Mouse (Mus musculus): Measurements from ENCODE around the gene Gm11596. TPM values are rescaled to one million over a fixed set of nuclear protein-coding genes. Genes with fewer than 3 reads are reported as not detected.
"Not testable (repeated sequence)": the region's sequence is repeated elsewhere in the genome, so short reads cannot be mapped to it uniquely, and the experiment has no call there.

The Gm11596 gene
- not detected in 2 replicates for polyA plus RNA-seq (2015; fragmentation: Nextera tagmentation; extraction: Ambion mirVana)

DNA sequence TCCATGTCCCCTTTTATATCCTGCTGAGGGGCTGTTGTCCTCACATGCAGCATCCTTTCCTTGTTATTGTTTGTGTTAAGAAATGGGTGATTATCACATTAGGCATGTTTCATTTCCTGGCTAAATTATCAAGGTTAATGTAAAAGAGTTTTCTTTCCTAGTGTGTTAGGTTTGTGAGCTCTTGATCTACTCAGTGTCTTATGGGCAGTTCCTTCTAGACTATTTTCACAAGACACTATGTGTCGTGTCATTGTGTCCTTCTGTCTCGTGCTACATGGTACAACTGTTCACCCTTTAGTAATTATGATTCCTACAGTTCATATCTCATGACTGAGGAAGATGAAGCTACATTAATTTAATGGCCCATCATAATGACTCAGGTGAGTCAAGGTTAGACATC, at the start of gene Gm11596:
TSS of gene Gm11596 (minus strand) at position 101 of the 400 bp plus-strand sequence.
- 81% methylated on average over 2 of the region's 2 CpGs for WGBS
- no peak for ATAC-seq (ENCODE audit: insufficient read depth, low FRiP score, low read depth)
- Histone ChIP-seq H3K27ac (no peak within 1 kb of the TSS), H3K4me2 (no peak within 1 kb of the TSS), H3K9me3 (no peaks in the 10 kb centered on the region), H3K36me3 (no peaks in the 10 kb centered on the region), H3K4me3 (replicated peaks) (no peak within 1 kb of the TSS), H3K9ac (no peak within 1 kb of the TSS), H3K27me3 (replicated peaks) (no peaks in the 10 kb centered on the region), H3K4me1 (no peaks in the 10 kb centered on the region)

DNA sequence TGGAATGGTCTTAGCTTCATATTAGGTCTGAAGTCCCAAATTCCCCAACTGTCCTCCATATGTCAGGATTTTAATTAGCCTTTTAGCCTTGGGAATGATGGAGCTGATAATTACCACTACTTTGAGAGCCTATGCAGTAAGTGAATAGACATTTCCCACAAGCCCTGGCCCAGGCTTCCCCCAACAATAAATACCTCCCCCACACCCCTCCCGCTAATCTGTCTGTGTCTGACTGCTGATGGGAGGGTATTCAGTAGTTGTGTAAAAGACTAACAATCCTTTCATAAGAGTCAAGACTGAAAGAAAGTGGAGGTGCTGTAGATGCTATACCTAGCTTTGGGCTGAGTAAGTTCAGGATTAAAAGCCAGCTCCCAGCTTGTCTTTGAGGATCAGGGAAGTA, 48.9 kb upstream of the Gm11596 start:
- H3K4me2 ChIP-seq, result no peak overlapping the region
- no peaks in the 10 kb centered on the region for H3K36me3 ChIP-seq
- H3K4me3 ChIP-seq (replicated peaks), result no peak overlapping the region
- H3K9me3 ChIP-seq, result no peaks in the 10 kb centered on the region
- no peak overlapping the region for H3K27ac ChIP-seq
- H3K9ac ChIP-seq, result no peak overlapping the region
- H3K27me3 ChIP-seq (replicated peaks), result no peaks in the 10 kb centered on the region
- H3K4me1 ChIP-seq, result no peaks in the 10 kb centered on the region
- 79% methylated on average over 1 of the region's 1 CpGs for WGBS
- no peak for ATAC-seq (ENCODE audit: insufficient read depth, low FRiP score, low read depth)

- H3K4me3 ChIP-seq (replicated peaks), result no peak within 1 kb of the TSS
- H3K27me3 ChIP-seq (replicated peaks), result no peaks in the 10 kb centered on the region
- H3K9ac ChIP-seq, result no peak within 1 kb of the TSS
- no peak within 1 kb of the TSS for H3K4me2 ChIP-seq
- no peaks in the 10 kb centered on the region for H3K9me3 ChIP-seq
- no peak for ATAC-seq (ENCODE audit: insufficient read depth, low FRiP score, low read depth)
- H3K36me3 ChIP-seq, result no peaks in the 10 kb centered on the region
- H3K4me1 ChIP-seq, result no peaks in the 10 kb centered on the region
- H3K27ac ChIP-seq, result no peak within 1 kb of the TSS
- 71% methylated on average over 1 of the region's 1 CpGs for WGBS
Measured at GRCm38 (mm10) chr11:99837966-99838365, 44.7 kb upstream of the Gm11596 start, which contains the start of gene 2300003K06Rik. TSS of gene 2300003K06Rik (minus strand) at chr11:99838066.

DNA sequence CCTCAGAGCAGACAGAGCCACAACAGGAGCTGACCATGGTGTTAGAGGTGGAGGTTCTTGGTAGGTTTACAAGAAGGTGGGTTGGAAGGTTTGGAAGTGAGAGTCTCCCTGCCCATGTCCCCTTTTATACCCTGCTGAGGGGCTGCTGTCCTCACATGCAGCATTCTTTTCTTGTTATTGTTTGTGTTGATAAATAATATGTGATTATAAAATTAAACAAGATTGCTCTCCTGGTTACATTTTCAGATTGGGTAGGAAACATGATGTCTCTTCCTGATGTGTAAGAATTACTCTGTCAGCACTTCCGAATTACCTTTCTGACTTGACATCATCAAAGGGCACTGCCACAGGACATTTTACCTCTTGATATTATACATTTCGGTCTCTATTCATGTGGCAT, 22.3 kb upstream of the Gm11596 start, which contains the start of gene Gm11564:
TSS of gene Gm11564 (minus strand) at position 101 of the 400 bp plus-strand sequence.
- ATAC-seq (ENCODE audit: insufficient read depth, low FRiP score, low read depth); H3K27me3 ChIP-seq (replicated peaks); H3K36me3 ChIP-seq; H3K27ac ChIP-seq; H3K4me2 ChIP-seq; H3K9me3 ChIP-seq; H3K4me3 ChIP-seq (replicated peaks); H3K9ac ChIP-seq; H3K4me1 ChIP-seq: not testable (repeated sequence)
- WGBS, result 71% methylated on average over 2 of the region's 2 CpGs

- not testable (repeated sequence) for H3K4me2 ChIP-seq; H3K9me3 ChIP-seq; H3K27me3 ChIP-seq (replicated peaks); H3K27ac ChIP-seq; H3K4me1 ChIP-seq; ATAC-seq (ENCODE audit: insufficient read depth, low FRiP score, low read depth); H3K4me3 ChIP-seq (replicated peaks); H3K36me3 ChIP-seq; H3K9ac ChIP-seq
Measured at GRCm38 (mm10) chr11:99809792-99810191, 16.5 kb upstream of the Gm11596 start, which contains the start of gene Krtap4-13. TSS of gene Krtap4-13 (minus strand) at chr11:99809892.

DNA sequence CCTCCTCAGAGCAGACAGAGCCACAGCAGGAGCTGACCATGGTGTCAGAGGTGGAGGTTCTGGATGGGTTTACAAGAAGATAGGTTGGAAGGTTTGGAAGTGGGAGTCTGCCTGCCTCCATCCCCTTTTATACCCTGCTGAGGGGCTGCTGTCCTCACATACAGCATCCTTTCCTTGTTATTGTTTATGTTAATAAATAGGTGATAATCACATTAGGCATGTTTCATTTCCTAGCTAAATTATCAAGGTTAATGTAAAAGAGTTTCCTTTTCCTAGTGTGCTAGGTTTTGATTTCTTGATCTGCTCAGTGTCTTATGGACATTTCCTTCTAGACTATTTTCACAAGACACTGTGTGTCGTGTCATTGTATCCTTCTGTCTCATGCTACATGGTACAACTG, 11.1 kb upstream of the Gm11596 start, which contains the start of gene Gm11554:
TSS of gene Gm11554 (minus strand) at position 101 of the 400 bp plus-strand sequence.
- not testable (repeated sequence) for H3K27me3 ChIP-seq (replicated peaks); H3K27ac ChIP-seq; ATAC-seq (ENCODE audit: insufficient read depth, low FRiP score, low read depth); H3K4me2 ChIP-seq; H3K9ac ChIP-seq; H3K36me3 ChIP-seq; H3K4me3 ChIP-seq (replicated peaks); H3K9me3 ChIP-seq; H3K4me1 ChIP-seq
- no CpG with 5 or more reads among the region's 1 CpGs for WGBS

DNA sequence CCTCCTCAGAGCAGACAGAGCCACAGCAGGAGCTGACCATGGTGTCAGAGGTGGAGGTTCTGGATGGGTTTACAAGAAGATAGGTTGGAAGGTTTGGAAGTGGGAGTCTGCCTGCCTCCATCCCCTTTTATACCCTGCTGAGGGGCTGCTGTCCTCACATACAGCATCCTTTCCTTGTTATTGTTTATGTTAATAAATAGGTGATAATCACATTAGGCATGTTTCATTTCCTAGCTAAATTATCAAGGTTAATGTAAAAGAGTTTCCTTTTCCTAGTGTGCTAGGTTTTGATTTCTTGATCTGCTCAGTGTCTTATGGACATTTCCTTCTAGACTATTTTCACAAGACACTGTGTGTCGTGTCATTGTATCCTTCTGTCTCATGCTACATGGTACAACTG, 5.6 kb upstream of the Gm11596 start, which contains the start of gene Gm11569:
TSS of gene Gm11569 (minus strand) at position 101 of the 400 bp plus-strand sequence.
- not testable (repeated sequence) for H3K4me3 ChIP-seq (replicated peaks); H3K4me2 ChIP-seq; ATAC-seq (ENCODE audit: insufficient read depth, low FRiP score, low read depth); H3K36me3 ChIP-seq; H3K9me3 ChIP-seq; H3K4me1 ChIP-seq; H3K9ac ChIP-seq; H3K27ac ChIP-seq; H3K27me3 ChIP-seq (replicated peaks)
- no CpG with 5 or more reads among the region's 1 CpGs for WGBS

GRCm38 (mm10) chr11:99784900-99785299, 8.4 kb downstream of the Gm11596 start, which contains the start of gene Krtap4-9:
TSS of gene Krtap4-9 (plus strand) at chr11:99785200.
- not testable (repeated sequence) for H3K27me3 ChIP-seq (replicated peaks)

DNA sequence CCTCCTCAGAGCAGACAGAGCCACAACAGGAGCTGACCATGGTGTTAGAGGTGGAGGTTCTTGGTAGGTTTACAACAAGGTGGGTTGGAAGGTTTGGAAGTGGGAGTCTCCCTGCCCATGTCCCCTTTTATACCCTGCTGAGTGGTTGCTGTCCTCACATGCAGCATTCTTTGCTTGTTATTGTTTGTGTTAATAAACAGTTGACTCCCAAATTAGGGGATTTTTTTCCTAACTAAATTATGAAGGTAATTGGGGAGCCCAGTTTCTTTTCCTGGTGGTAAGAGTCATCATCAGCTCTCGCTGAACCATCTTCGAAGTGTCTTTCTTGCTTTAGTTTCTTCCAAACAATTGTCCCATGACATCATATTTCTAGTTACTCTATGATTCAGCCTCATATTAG, 12.7 kb downstream of the Gm11596 start, which contains the start of gene Krtap4-8:
TSS of gene Krtap4-8 (minus strand) at position 101 of the 400 bp plus-strand sequence.
- Histone ChIP-seq H3K27ac (no peak within 1 kb of the TSS), H3K9ac (no peak within 1 kb of the TSS), H3K9me3 (no peaks in the 10 kb centered on the region), H3K4me2 (no peak within 1 kb of the TSS), H3K4me1 (no peaks in the 10 kb centered on the region), H3K4me3 (replicated peaks) (no peak within 1 kb of the TSS), H3K36me3 (no peaks in the 10 kb centered on the region), H3K27me3 (replicated peaks) (no peaks in the 10 kb centered on the region)
- WGBS, result 94% methylated on average over 2 of the region's 2 CpGs
- no peak for ATAC-seq (ENCODE audit: insufficient read depth, low FRiP score, low read depth)

More at GRCm38 (mm10) chr11:99784900-99785299, 8.4 kb downstream of the Gm11596 start, which contains the start of gene Krtap4-9:
- not testable (repeated sequence) for H3K4me2 ChIP-seq; H3K4me3 ChIP-seq (replicated peaks); H3K36me3 ChIP-seq; H3K9me3 ChIP-seq; H3K4me1 ChIP-seq; ATAC-seq (ENCODE audit: insufficient read depth, low FRiP score, low read depth); H3K27ac ChIP-seq; H3K9ac ChIP-seq

DNA sequence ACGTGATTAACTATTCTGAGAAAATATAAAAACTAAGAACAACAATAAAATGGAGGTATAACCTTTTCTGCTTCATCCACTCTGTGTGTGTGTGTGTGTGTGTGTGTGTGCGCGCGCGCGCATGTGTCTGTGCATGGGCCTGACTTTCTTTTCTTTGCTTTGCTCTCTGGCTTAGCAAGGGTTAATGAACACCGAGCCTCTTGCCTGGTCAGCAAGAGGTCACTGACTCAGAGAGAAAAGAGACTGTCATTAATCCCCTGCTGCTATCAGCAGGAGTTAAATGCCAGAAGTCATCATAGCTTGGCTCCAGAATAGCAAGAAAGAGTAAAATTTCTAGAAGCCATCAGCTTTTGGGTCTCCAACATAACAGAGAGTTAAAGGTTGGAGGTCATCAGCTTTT, 14.9 kb downstream of the Gm11596 start:
- H3K27me3 ChIP-seq (replicated peaks), result no peaks in the 10 kb centered on the region
- no peak for ATAC-seq (ENCODE audit: insufficient read depth, low FRiP score, low read depth)
- WGBS, result 58% methylated on average over 7 of the region's 7 CpGs
- no peak overlapping the region for H3K4me3 ChIP-seq (replicated peaks)
- H3K9me3 ChIP-seq, result no peaks in the 10 kb centered on the region
- no peaks in the 10 kb centered on the region for H3K36me3 ChIP-seq
- H3K4me1 ChIP-seq, result no peaks in the 10 kb centered on the region
- no peak overlapping the region for H3K9ac ChIP-seq
- H3K4me2 ChIP-seq, result no peak overlapping the region
- no peak overlapping the region for H3K27ac ChIP-seq

DNA sequence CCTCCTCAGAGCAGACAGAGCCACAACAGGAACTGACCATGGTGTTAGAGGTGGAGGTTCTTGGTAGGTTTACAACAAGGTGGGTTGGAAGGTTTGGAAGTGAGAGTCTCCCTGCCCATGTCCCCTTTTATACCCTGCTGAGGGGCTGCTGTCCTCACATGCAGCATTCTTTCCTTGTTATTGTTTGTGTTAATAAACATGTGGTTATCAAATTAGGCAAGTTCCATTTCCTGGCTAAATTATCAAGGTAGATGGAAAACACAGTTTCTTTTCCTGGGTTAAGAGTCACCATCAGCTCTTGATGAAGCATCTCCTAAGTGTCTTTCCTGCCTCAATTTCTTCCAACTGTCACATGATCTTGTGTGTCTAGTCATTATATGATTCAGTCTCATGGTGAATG, 20.5 kb downstream of the Gm11596 start, which contains the start of gene Gm11595:
TSS of gene Gm11595 (minus strand) at position 101 of the 400 bp plus-strand sequence.
- not testable (repeated sequence) for H3K4me1 ChIP-seq; H3K27me3 ChIP-seq (replicated peaks); H3K27ac ChIP-seq; H3K4me3 ChIP-seq (replicated peaks); ATAC-seq (ENCODE audit: insufficient read depth, low FRiP score, low read depth); H3K9me3 ChIP-seq; H3K9ac ChIP-seq; H3K36me3 ChIP-seq; H3K4me2 ChIP-seq

DNA sequence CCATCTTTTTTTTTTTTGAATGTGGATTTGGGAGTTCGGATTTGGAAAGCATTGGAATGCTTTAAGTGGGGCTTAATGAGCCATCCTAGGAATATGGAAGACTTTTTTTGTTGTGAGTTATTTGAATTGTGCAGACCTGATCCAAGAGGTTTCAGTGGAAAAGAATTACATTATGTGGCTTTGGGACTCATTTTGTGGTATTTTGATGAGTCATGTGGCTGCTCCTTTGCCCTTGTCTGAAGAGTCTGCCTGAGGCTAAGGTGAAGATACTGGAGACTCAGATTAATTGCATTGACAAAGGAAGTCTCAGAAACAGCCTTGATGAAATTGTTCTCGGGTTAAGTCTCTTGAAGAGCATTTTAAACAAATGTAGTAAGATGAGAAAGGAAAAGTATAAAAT, 24.9 kb downstream of the Gm11596 start:
- H3K9ac ChIP-seq, result no peak overlapping the region
- H3K27ac ChIP-seq, result no peak overlapping the region
- H3K4me1 ChIP-seq, result no peaks in the 10 kb centered on the region
- H3K4me3 ChIP-seq (replicated peaks), result no peak overlapping the region
- no peaks in the 10 kb centered on the region for H3K27me3 ChIP-seq (replicated peaks)
- no peak overlapping the region for H3K4me2 ChIP-seq
- WGBS, result 62% methylated on average over 2 of the region's 2 CpGs
- no peaks in the 10 kb centered on the region for H3K9me3 ChIP-seq
- ATAC-seq (ENCODE audit: insufficient read depth, low FRiP score, low read depth), result no peak
- H3K36me3 ChIP-seq, result no peaks in the 10 kb centered on the region

DNA sequence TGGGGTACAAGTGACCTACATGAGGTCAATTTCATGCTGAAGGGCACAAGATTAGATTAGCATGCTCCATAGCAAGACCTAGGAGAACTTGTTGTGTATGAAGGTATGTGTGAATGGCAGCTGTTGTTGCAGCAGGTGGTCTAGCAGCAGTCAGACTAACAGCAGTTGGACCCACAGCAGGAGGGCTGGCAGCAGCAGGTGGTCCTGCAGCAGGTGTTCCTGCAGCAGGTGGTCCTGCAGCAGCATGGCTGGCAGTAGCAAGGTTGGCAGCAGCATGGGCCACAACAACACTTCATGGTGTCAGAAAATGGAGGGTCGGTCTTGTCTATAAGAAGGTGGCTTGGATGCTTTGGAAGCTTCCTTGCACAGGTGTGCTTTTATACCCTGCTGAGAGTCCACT, 34.4 kb downstream of the Gm11596 start:
- WGBS, result 77% methylated on average over 1 of the region's 1 CpGs
- H3K4me2 ChIP-seq, result no peak overlapping the region

More for the DNA sequence above, 34.4 kb downstream of the Gm11596 start:
- Histone ChIP-seq H3K36me3 (no peaks in the 10 kb centered on the region), H3K27ac (no peak overlapping the region), H3K9ac (no peak overlapping the region), H3K4me1 (no peaks in the 10 kb centered on the region), H3K4me3 (replicated peaks) (no peak overlapping the region), H3K9me3 (no peaks in the 10 kb centered on the region), H3K27me3 (replicated peaks) (no peaks in the 10 kb centered on the region)
- ATAC-seq (ENCODE audit: insufficient read depth, low FRiP score, low read depth), result no peak

Data from stomach, embryonic 15.5 days (tissue).